Mouse (Mus musculus) activated CD4-positive, CD25-positive, alpha-beta regulatory T cell, adult 9 weeks (primary cell): ENCODE data around the gene Syndig1. TPM values are rescaled to one million over a fixed set of nuclear protein-coding genes. Genes with fewer than 3 reads are reported as not detected.

Experiments
- polyA plus RNA-seq: library from polyadenylated mRNA; unstranded; fragments of 100-300 nt; shearing (Covaris generic); gene quantifications from one replicate; pipeline ENCODE4 v1.2.1, GENCODE M21; 2017

Syndig1 gene
- not detected for polyA plus RNA-seq

DNA sequence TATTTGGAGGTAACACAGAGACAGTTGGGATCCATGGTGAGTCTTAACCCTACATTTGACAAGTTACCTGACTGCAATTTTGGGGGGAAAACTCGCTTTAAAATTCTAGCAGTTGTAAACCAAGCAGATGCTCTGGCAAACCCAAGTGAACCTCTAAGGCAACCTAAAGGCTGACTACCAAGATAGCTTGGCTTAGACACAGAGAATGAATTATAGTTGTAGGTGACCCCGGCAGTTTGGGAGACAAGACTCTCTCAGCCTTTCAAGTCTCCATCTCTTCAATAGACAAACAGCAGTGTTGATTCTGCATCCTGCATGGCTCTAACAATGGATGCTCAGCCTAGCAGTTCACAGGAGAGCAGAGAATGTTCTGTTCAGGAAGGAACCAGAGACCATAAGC, at the start of gene Syndig1:
Gene Syndig1 (plus strand): TSS at position 301 of the 400 bp plus-strand sequence.

DNA sequence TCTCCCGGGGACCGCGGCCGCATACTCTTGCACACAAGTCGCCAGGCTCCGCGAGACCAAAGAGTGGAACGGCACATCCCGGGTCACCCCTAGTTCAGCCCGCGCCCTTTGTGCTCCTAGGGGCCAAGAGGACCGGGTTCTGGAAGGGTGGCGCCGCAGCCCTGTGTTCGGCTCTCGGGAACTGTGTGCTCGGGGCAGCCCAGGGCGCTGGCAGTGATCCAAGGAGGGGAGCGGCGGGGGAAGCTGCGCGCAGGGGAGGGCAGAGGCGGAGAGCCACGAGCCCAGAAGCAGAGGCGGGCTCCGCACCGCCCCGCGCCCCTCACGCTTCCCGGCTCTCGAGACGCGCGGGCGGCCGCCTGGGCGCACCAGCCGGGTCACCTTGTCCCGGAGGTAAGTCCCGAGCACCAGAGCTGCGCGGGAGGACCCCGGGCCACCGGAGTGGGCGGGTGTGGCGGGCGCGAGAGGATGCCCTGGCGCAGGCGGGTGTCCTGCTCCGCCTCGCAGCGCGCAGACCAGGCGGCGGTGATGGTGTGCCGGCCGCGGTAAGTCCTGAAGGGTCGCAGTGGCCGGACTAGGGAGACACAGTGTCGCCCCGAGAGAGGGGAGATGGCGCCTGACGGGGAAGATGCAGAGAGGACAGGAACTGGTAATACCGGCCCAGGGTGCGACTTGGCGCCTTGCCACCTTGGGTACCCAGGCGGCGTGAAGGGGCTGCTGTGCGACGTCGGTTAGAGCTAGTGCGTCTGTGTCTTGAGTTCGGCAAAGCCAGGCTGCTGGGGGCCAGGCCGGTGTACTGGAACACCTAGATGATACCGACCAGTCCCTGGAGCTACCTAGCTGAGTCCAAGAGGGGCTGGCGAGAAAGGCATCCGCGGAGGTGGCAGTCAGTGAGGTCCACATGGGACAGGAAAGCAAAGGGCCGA, 1.8 kb downstream of the Syndig1 start, which contains the start of gene C530025M09Rik:
Gene C530025M09Rik (minus strand): TSS at position 678 of the 923 bp plus-strand sequence.

Other genes starting within 250 kb of the Syndig1 start
- gene C530025M09Rik, start 2.0 kb downstream of the Syndig1 start, polyA plus RNA-seq, result not detected